Mouse (Mus musculus): ENCODE measurements around the gene Isoc2a. TPM values are rescaled to one million over a fixed set of nuclear protein-coding genes. Genes with fewer than 3 reads are reported as not detected.
A peak's percentile ranks its signal among the peaks of the same experiment; 100 is the strongest.

Gene Isoc2a
- polyA plus RNA-seq, 1 experiment from 2014 or later: 1.5 TPM

DNA sequence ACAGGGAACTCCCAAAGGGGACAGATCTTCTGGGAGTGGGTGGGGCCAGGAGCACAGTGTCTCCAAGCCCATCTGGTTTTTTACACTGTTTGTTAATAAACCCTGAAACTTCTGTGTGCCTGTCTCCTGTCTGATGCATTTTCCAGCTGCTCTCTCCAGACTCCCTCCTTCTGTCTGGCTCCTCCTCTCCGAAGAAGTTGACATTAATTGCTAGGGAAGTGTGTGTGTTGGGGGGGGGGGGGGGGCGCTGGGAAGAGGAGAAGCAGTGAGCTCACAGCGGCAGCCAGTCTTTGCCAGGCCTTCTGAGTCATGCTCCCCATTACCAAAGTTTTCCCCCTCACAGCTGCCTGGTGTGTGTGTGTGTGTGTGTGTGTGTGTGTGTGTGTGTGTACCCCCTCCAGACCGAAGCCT lies 47.9 kb downstream of the Isoc2a start:
- Histone ChIP-seq H3K4me1 (ENCODE audit: control insufficient read depth, insufficient read depth, low read length) (peaks cover 45% of the 10 kb centered on the region), H3K27ac (ENCODE audit: low read length) (peak overlapping the region; percentile 95), H3K4me2 (ENCODE audit: low read depth, low read length) (peak overlapping the region; percentile 62), H3K4me3 (replicated peaks; ENCODE audit: low read length) (peak overlapping the region; percentile 4; the same call in 1 of the 2 replicates), H3K36me3 (ENCODE audit: control insufficient read depth, insufficient read depth, low read length) (peaks cover 10% of the 10 kb centered on the region; the same call in 1 of the 2 replicates), H3K27me3 (ENCODE audit: control insufficient read depth, insufficient read depth, low read length) (no peaks in the 10 kb centered on the region), H3K9ac (ENCODE audit: low read length) (peak overlapping the region; percentile 66; the same call in 1 of the 2 replicates), H3K9me3 (replicated peaks; ENCODE audit: control insufficient read depth, low read length) (no peaks in the 10 kb centered on the region)
- WGBS: 3% methylated on average over 3 of the region's 4 CpGs
- ATAC-seq (ENCODE audit: insufficient read depth, low FRiP score): peak; percentile 53

GRCm38 (mm10) chr7:4925441-4926381 lies 48.8 kb downstream of the Isoc2a start, which contains the start of gene Ssc5d:
Gene Ssc5d (plus strand): TSS chr7:4925785.
- H3K4me3 ChIP-seq (replicated peaks; ENCODE audit: low read length): peak within 1 kb of the TSS; percentile 4
- H3K9me3 ChIP-seq (replicated peaks; ENCODE audit: control insufficient read depth, low read length): no peaks in the 10 kb centered on the region
- peaks cover 2% of the 10 kb centered on the region; the same call in 1 of the 2 replicates for H3K36me3 ChIP-seq (ENCODE audit: control insufficient read depth, insufficient read depth, low read length)
- 13% methylated on average over 6 of the region's 6 CpGs for WGBS
- peak within 1 kb of the TSS; percentile 95 for H3K27ac ChIP-seq (ENCODE audit: low read length)
- H3K9ac ChIP-seq (ENCODE audit: low read length): peak within 1 kb of the TSS; percentile 66
- peaks cover 45% of the 10 kb centered on the region for H3K4me1 ChIP-seq (ENCODE audit: control insufficient read depth, insufficient read depth, low read length)
- H3K27me3 ChIP-seq (ENCODE audit: control insufficient read depth, insufficient read depth, low read length): no peaks in the 10 kb centered on the region
- ATAC-seq (ENCODE audit: insufficient read depth, low FRiP score): peak; percentile 74
- peak within 1 kb of the TSS; percentile 62 for H3K4me2 ChIP-seq (ENCODE audit: low read depth, low read length)

DNA sequence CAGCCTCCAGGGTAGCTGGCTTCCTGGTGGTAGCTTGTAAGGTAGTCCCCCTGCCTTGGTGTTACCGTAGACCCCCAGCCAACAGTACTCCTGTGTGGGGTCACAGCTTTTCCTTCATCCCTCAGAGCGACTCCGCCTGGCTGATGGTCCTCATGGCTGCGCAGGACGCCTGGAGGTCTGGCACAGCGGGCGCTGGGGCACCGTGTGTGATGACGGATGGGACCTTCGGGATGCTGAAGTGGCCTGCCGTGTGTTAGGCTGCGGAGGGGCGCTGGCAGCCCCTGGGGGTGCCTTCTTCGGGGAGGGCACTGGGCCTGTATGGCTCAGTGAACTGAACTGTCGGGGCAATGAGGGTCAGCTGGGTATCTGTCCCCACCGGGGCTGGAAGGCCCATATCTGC lies 49.9 kb downstream of the Isoc2a start:
- Histone ChIP-seq H3K4me1 (ENCODE audit: control insufficient read depth, insufficient read depth, low read length) (peaks cover 45% of the 10 kb centered on the region), H3K4me2 (ENCODE audit: low read depth, low read length) (no peak overlapping the region), H3K4me3 (replicated peaks; ENCODE audit: low read length) (no peak overlapping the region), H3K27ac (ENCODE audit: low read length) (no peak overlapping the region), H3K27me3 (ENCODE audit: control insufficient read depth, insufficient read depth, low read length) (no peaks in the 10 kb centered on the region), H3K36me3 (ENCODE audit: control insufficient read depth, insufficient read depth, low read length) (no peaks in the 10 kb centered on the region), H3K9me3 (replicated peaks; ENCODE audit: control insufficient read depth, low read length) (no peaks in the 10 kb centered on the region), H3K9ac (ENCODE audit: low read length) (0 out of 2 replicates have a peak overlapping the region, but pooled peaks have one; percentile 66)
- 79% methylated on average over 16 of the region's 16 CpGs for WGBS
- no peak for ATAC-seq (ENCODE audit: insufficient read depth, low FRiP score)

- Histone ChIP-seq H3K9ac (ENCODE audit: low read length) (peak overlapping the region; percentile 4; the same call in 1 of the 2 replicates), H3K9me3 (replicated peaks; ENCODE audit: control insufficient read depth, low read length) (no peaks in the 10 kb centered on the region), H3K36me3 (ENCODE audit: control insufficient read depth, insufficient read depth, low read length) (no peaks in the 10 kb centered on the region), H3K4me3 (replicated peaks; ENCODE audit: low read length) (peak overlapping the region; percentile 5; the same call in 1 of the 2 replicates), H3K4me2 (ENCODE audit: low read depth, low read length) (no peak overlapping the region; the same call in 1 of the 2 replicates), H3K27me3 (ENCODE audit: control insufficient read depth, insufficient read depth, low read length) (no peaks in the 10 kb centered on the region), H3K27ac (ENCODE audit: low read length) (no peak overlapping the region), H3K4me1 (ENCODE audit: control insufficient read depth, insufficient read depth, low read length) (peaks cover 37% of the 10 kb centered on the region)
- no peak for ATAC-seq (ENCODE audit: insufficient read depth, low FRiP score)
- 45% methylated on average over 8 of the region's 8 CpGs for WGBS
These were observed 50.8 kb downstream of the Isoc2a start for GRCm38 (mm10) chr7:4927711-4928110.

DNA sequence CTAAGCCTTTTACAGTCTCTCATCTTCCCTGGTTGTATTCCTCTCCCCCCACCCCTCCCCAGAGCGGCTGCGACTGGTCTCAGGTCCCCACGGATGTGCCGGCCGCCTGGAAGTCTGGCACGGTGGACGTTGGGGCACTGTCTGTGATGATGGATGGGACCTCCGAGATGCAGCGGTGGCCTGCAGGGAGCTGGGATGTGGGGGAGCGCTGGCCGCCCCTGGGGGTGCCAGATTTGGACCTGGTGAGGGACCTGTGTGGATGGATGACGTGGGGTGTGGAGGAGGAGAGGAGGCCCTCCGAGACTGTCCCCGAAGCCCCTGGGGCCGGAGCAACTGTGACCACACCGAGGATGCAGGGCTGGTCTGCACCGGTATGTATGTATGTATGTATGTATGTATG lies 51.4 kb downstream of the Isoc2a start:
- 58% methylated on average over 17 of the region's 17 CpGs for WGBS
- ATAC-seq (ENCODE audit: insufficient read depth, low FRiP score): no peak
- Histone ChIP-seq H3K4me1 (ENCODE audit: control insufficient read depth, insufficient read depth, low read length) (peaks cover 31% of the 10 kb centered on the region), H3K4me2 (ENCODE audit: low read depth, low read length) (no peak overlapping the region; the same call in 1 of the 2 replicates), H3K4me3 (replicated peaks; ENCODE audit: low read length) (0 out of 2 replicates have a peak overlapping the region, but pooled peaks have one; percentile 2), H3K9ac (ENCODE audit: low read length) (peak overlapping the region; percentile 41; the same call in 1 of the 2 replicates), H3K27ac (ENCODE audit: low read length) (no peak overlapping the region), H3K27me3 (ENCODE audit: control insufficient read depth, insufficient read depth, low read length) (no peaks in the 10 kb centered on the region), H3K9me3 (replicated peaks; ENCODE audit: control insufficient read depth, low read length) (no peaks in the 10 kb centered on the region), H3K36me3 (ENCODE audit: control insufficient read depth, insufficient read depth, low read length) (no peaks in the 10 kb centered on the region)

- Histone ChIP-seq H3K4me2 (ENCODE audit: low read depth, low read length) (no peak overlapping the region), H3K27ac (ENCODE audit: low read length) (no peak overlapping the region), H3K9ac (ENCODE audit: low read length) (no peak overlapping the region), H3K4me3 (replicated peaks; ENCODE audit: low read length) (no peak overlapping the region), H3K4me1 (ENCODE audit: control insufficient read depth, insufficient read depth, low read length) (no peaks in the 10 kb centered on the region), H3K27me3 (ENCODE audit: control insufficient read depth, insufficient read depth, low read length) (no peaks in the 10 kb centered on the region), H3K9me3 (replicated peaks; ENCODE audit: control insufficient read depth, low read length) (0 out of 2 replicates have a peak, but pooled peaks cover 4% of the 10 kb centered on the region), H3K36me3 (ENCODE audit: control insufficient read depth, insufficient read depth, low read length) (no peaks in the 10 kb centered on the region)
- WGBS: 81% methylated on average over 12 of the region's 12 CpGs
- ATAC-seq (ENCODE audit: insufficient read depth, low FRiP score): no peak
These were observed 56.1 kb downstream of the Isoc2a start for GRCm38 (mm10) chr7:4933103-4933502.

- H3K27ac ChIP-seq (ENCODE audit: low read length): no peak overlapping the region
- no peak overlapping the region for H3K9ac ChIP-seq (ENCODE audit: low read length)
- no peak overlapping the region for H3K4me3 ChIP-seq (replicated peaks; ENCODE audit: low read length)
- H3K4me2 ChIP-seq (ENCODE audit: low read depth, low read length): no peak overlapping the region
- ATAC-seq (ENCODE audit: insufficient read depth, low FRiP score): no peak
- H3K4me1 ChIP-seq (ENCODE audit: control insufficient read depth, insufficient read depth, low read length): no peaks in the 10 kb centered on the region
- 73% methylated on average over 4 of the region's 4 CpGs for WGBS
- no peaks in the 10 kb centered on the region for H3K36me3 ChIP-seq (ENCODE audit: control insufficient read depth, insufficient read depth, low read length)
- no peaks in the 10 kb centered on the region for H3K27me3 ChIP-seq (ENCODE audit: control insufficient read depth, insufficient read depth, low read length)
- H3K9me3 ChIP-seq (replicated peaks; ENCODE audit: control insufficient read depth, low read length): 0 out of 2 replicates have a peak, but pooled peaks cover 4% of the 10 kb centered on the region
These were observed 57.4 kb downstream of the Isoc2a start for GRCm38 (mm10) chr7:4934160-4934914.

DNA sequence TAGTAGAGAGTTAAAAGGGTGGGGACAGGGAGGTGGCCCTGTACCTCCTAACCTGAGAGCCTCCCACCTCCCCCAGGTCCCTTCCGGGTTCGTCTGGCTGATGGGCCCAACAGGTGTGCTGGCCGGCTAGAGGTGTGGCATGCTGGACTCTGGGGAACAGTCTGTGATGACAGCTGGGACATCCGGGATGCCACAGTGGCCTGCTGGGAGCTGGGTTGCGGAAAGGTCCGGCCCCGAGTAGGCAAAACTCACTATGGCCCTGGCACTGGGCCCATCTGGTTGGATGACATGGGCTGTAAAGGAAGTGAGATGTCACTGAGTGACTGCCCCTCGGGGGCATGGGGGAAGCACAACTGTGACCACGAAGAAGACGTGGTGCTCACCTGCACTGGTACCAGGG lies 59.9 kb downstream of the Isoc2a start:
- Histone ChIP-seq H3K4me3 (replicated peaks; ENCODE audit: low read length) (no peak overlapping the region), H3K4me2 (ENCODE audit: low read depth, low read length) (no peak overlapping the region), H3K9me3 (replicated peaks; ENCODE audit: control insufficient read depth, low read length) (0 out of 2 replicates have a peak, but pooled peaks cover 4% of the 10 kb centered on the region), H3K36me3 (ENCODE audit: control insufficient read depth, insufficient read depth, low read length) (no peaks in the 10 kb centered on the region), H3K27ac (ENCODE audit: low read length) (no peak overlapping the region), H3K27me3 (ENCODE audit: control insufficient read depth, insufficient read depth, low read length) (no peaks in the 10 kb centered on the region), H3K4me1 (ENCODE audit: control insufficient read depth, insufficient read depth, low read length) (no peaks in the 10 kb centered on the region), H3K9ac (ENCODE audit: low read length) (no peak overlapping the region)
- no peak; the same call in 1 of the 2 replicates for ATAC-seq (ENCODE audit: insufficient read depth, low FRiP score)
- 78% methylated on average over 10 of the region's 10 CpGs for WGBS
